Mouse (Mus musculus) intestine, postnatal 0 days (tissue): Measurements from ENCODE around the gene B4galnt1. TPM values are rescaled to one million over a fixed set of nuclear protein-coding genes. Genes with fewer than 3 reads are reported as not detected.

Experiments used
- ATAC-seq: fragments of 200-750 bp; cut with Nextera tagmentation; 2 replicates; pipeline ENCODE4 v1.8.0; 2017; ENCODE audit warnings: mild to moderate bottlenecking, moderate TSS enrichment, moderate library complexity
- H3K27ac ChIP-seq: fragments of 300-500 bp; sonication (generic); 2 replicates; pipeline ENCODE4 v1.5.1; 2014; ENCODE audit warnings: mild to moderate bottlenecking, low read depth, low read length, moderate library complexity
- H3K27me3 ChIP-seq: fragments of 300-500 bp; sonication (generic); replicated peaks from 2 replicates; pipeline ENCODE4 v1.6.1; 2014; ENCODE audit warnings: low read length, mixed read lengths; ENCODE audit not compliant: control insufficient read depth, insufficient read depth
- H3K36me3 ChIP-seq: fragments of 300-500 bp; sonication (generic); 2 replicates; pipeline ENCODE4 v1.6.1; 2014; ENCODE audit warnings: mild to moderate bottlenecking, moderate library complexity; ENCODE audit not compliant: control insufficient read depth, insufficient read depth
- H3K4me1 ChIP-seq: fragments of 300-500 bp; sonication (generic); replicated peaks from 2 replicates; pipeline ENCODE4 v1.6.1; 2014; ENCODE audit warnings: antibody characterized with exemption, low read length, mixed read lengths; ENCODE audit not compliant: control insufficient read depth, insufficient read depth
- H3K4me2 ChIP-seq: fragments of 300-500 bp; sonication (generic); replicated peaks from 2 replicates; pipeline ENCODE4 v1.6.1; 2014; ENCODE audit warnings: low read depth, mild to moderate bottlenecking, moderate library complexity
- H3K4me3 ChIP-seq: fragments of 300-500 bp; sonication (generic); 2 replicates; pipeline ENCODE4 v1.5.1; 2014; ENCODE audit warnings: low read depth, low read length
- H3K9ac ChIP-seq: fragments of 300-500 bp; sonication (generic); 2 replicates; pipeline ENCODE4 v1.6.1; 2014; ENCODE audit warnings: mild to moderate bottlenecking, low read depth, low read length
- H3K9me3 ChIP-seq: fragments of 300-500 bp; sonication (generic); 2 replicates; pipeline ENCODE4 v1.6.1; 2016; ENCODE audit warnings: mixed run types; ENCODE audit not compliant: control insufficient read depth
- CTCF ChIP-seq: sonication (generic); IDR thresholded peaks from 2 replicates; pipeline ENCODE4 v1.5.1; 2016; ENCODE audit warnings: low read depth, mild to moderate bottlenecking, control low read depth, antibody characterized with exemption, moderate library complexity
- WGBS: fragments of 180-500 bp; shearing (Covaris S2); extraction: QIAGEN DNeasy Blood & Tissue Kit; methylation state at CpG from one replicate; pipeline ENCODE4 v1.1.7; 2014; 5-methylcytosine and 5-hydroxymethylcytosine counted together
- polyA plus RNA-seq: library from polyadenylated mRNA; unstranded; fragments of >200 nt; fragmentation: Nextera tagmentation; extraction: Ambion mirVana; gene quantifications from 2 replicates; pipeline ENCODE4 v1.2.1, GENCODE M21; 2015

Gene B4galnt1
- polyA plus RNA-seq, 1 experiment from 2014 or later = 34.1 TPM

- H3K36me3 ChIP-seq = peaks cover 19% of the 10 kb centered on the region; the same call in 1 of the 2 replicates
- no peak overlapping the region for H3K4me2 ChIP-seq
- H3K4me3 ChIP-seq = no peak overlapping the region
- no peak overlapping the region for H3K9ac ChIP-seq
- TF ChIP-seq CTCF = no peak
- no peaks in the 10 kb centered on the region for H3K9me3 ChIP-seq
- no peak for ATAC-seq
- WGBS = 91% methylated on average over 9 of the region's 9 CpGs
- 0 out of 2 replicates have a peak, but pooled peaks cover 5% of the 10 kb centered on the region for H3K4me1 ChIP-seq
- H3K27me3 ChIP-seq = peaks cover 11% of the 10 kb centered on the region
- no peak overlapping the region for H3K27ac ChIP-seq
Observed at GRCm38 (mm10) chr10:127193011-127193410, 28.0 kb downstream of the B4galnt1 start.

DNA sequence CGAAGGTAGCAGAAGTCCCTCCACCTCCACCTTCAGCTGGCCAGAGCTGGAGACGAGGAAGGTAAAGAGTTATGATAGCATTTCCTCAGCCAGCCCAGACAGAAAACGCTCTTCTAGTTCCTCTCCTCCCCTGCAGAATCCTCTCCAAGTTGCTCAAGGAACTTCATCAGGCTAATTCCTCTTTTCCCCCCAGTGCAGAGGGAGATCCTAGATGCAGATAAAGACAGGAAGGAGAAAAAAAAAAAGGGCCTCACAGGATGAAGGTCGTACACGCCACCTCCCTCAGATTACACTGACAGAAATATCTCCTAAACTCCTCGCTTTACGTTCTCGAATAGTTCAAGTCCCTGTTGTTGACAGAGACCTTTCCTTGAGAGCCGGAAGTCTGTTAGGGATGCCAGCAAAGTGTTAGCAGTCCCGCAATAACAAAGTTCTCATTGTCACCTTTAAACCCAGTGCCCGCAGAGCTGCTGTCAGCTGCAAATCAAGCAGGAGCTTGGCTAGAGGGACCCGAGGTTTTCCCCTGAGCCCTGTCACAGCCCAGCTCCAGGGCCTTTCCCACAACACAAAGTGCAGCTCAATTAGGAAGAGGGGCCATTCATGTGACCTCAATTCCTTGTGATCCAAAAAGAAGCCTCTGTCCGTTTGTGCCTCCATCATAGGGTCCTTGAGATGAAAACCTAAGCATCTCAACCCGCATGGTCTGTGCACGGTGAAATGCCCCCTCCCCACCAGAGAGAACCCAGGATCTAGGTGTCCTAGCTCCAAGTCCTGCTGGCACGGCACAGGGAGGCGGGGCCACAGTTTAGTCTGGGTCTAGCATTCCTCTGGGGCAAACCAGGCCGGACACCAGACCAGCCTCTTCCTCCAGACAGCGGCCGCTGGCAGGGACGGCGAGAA lies 29.7 kb downstream of the B4galnt1 start:
- H3K36me3 ChIP-seq = peaks cover 34% of the 10 kb centered on the region
- ATAC-seq = peak; percentile 34
- peak overlapping the region; percentile 82 for H3K4me3 ChIP-seq
- TF ChIP-seq CTCF = no peak
- H3K9me3 ChIP-seq = no peaks in the 10 kb centered on the region
- H3K9ac ChIP-seq = peak overlapping the region; percentile 69
- peak overlapping the region; percentile 99 for H3K4me2 ChIP-seq
- no peaks in the 10 kb centered on the region for H3K27me3 ChIP-seq
- H3K4me1 ChIP-seq = 0 out of 2 replicates have a peak, but pooled peaks cover 5% of the 10 kb centered on the region
- WGBS = 9% methylated on average over 22 of the region's 22 CpGs
- peak overlapping the region; percentile 86 for H3K27ac ChIP-seq

GRCm38 (mm10) chr10:127195328-127196129 lies 30.5 kb downstream of the B4galnt1 start, which contains the start of gene Dtx3:
Dtx3 (minus strand) TSS chr10:127195728.
- Histone ChIP-seq H3K27ac (peak within 1 kb of the TSS; percentile 86), H3K9ac (peak within 1 kb of the TSS; percentile 69), H3K9me3 (no peaks in the 10 kb centered on the region), H3K4me1 (0 out of 2 replicates have a peak, but pooled peaks cover 5% of the 10 kb centered on the region), H3K4me3 (peak within 1 kb of the TSS; percentile 82), H3K27me3 (no peaks in the 10 kb centered on the region), H3K4me2 (peak within 1 kb of the TSS; percentile 99), H3K36me3 (peaks cover 42% of the 10 kb centered on the region)
- ATAC-seq = peak; percentile 15; the same call in 1 of the 2 replicates
- WGBS = under 1% methylated on average over 35 of the region's 47 CpGs
- no peak for TF ChIP-seq CTCF

GRCm38 (mm10) chr10:127196392-127196791 lies 31.4 kb downstream of the B4galnt1 start:
- no peak overlapping the region for H3K9ac ChIP-seq
- H3K27me3 ChIP-seq = no peaks in the 10 kb centered on the region
- H3K27ac ChIP-seq = 0 out of 2 replicates have a peak overlapping the region, but pooled peaks have one; percentile 86
- H3K4me2 ChIP-seq = peak overlapping the region; percentile 99
- no peak for TF ChIP-seq CTCF
- WGBS = 12% methylated on average over 5 of the region's 5 CpGs
- H3K36me3 ChIP-seq = peaks cover 46% of the 10 kb centered on the region
- ATAC-seq = peak; percentile 47; the same call in 1 of the 2 replicates
- peak overlapping the region; percentile 82 for H3K4me3 ChIP-seq
- H3K9me3 ChIP-seq = no peaks in the 10 kb centered on the region
- H3K4me1 ChIP-seq = 0 out of 2 replicates have a peak, but pooled peaks cover 5% of the 10 kb centered on the region

DNA sequence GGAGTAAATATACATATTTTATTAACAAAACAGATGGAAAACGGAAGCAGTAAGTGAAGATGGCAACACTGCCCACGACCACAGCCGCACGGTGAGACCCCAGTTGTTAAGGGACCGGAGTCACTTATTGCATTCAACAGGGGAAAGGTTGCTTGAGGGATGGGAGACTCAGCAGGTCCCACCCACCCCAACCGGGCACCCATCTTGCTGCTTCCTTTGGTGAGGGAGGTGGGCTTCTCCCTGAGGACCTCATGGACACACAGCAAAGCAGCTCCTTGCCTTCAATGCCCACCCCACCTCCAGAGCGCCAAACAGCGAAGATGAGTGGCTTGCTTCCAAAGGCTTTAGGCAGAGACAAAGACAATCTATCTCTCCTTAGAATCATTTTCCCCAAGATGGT lies 32.1 kb downstream of the B4galnt1 start:
- no peak for ATAC-seq
- Histone ChIP-seq H3K36me3 (peaks cover 48% of the 10 kb centered on the region), H3K4me1 (0 out of 2 replicates have a peak, but pooled peaks cover 5% of the 10 kb centered on the region), H3K27me3 (no peaks in the 10 kb centered on the region), H3K27ac (no peak overlapping the region; the same call in 1 of the 2 replicates), H3K9me3 (no peaks in the 10 kb centered on the region), H3K4me3 (no peak overlapping the region), H3K4me2 (no peak overlapping the region), H3K9ac (no peak overlapping the region)
- 89% methylated on average over 8 of the region's 8 CpGs for WGBS
- TF ChIP-seq CTCF = no peak
